Mouse (Mus musculus) embryonic facial prominence, embryonic 14.5 days (tissue): Measurements from ENCODE around the gene Slc22a6. TPM values are rescaled to one million over a fixed set of nuclear protein-coding genes. Genes with fewer than 3 reads are reported as not detected.

Experiments
- ATAC-seq: fragments of 200-750 bp; cut with Nextera tagmentation; 2 replicates; pipeline ENCODE4 v1.8.0; 2017; ENCODE audit warnings: low read depth, moderate number of reproducible peaks, moderate TSS enrichment
- DNase-seq: peaks from one replicate; pipeline ENCODE4 v3.0.0-alpha.2; 2015; ENCODE audit warnings: low spot score
- H3K27ac ChIP-seq: fragments of 300-500 bp; sonication (generic); replicated peaks from 2 replicates; pipeline ENCODE4 v1.5.1; 2014; ENCODE audit warnings: low read depth, mild to moderate bottlenecking, low read length, moderate library complexity
- H3K27me3 ChIP-seq: fragments of 300-500 bp; sonication (generic); replicated peaks from 2 replicates; pipeline ENCODE4 v1.6.1; 2014; ENCODE audit warnings: low read length; ENCODE audit not compliant: control insufficient read depth, insufficient read depth
- H3K36me3 ChIP-seq: fragments of 300-500 bp; sonication (generic); 2 replicates; pipeline ENCODE4 v1.6.1; 2014; ENCODE audit warnings: low read length, mixed read lengths; ENCODE audit not compliant: control insufficient read depth, insufficient read depth
- H3K4me1 ChIP-seq: fragments of 300-500 bp; sonication (generic); 2 replicates; pipeline ENCODE4 v1.6.1; 2014; ENCODE audit warnings: antibody characterized with exemption, low read length; ENCODE audit not compliant: control insufficient read depth, insufficient read depth
- H3K4me2 ChIP-seq: fragments of 300-500 bp; sonication (generic); 2 replicates; pipeline ENCODE4 v1.6.1; 2014; ENCODE audit warnings: low read depth, mild to moderate bottlenecking, low read length, moderate library complexity, mixed read lengths
- H3K4me3 ChIP-seq: fragments of 300-500 bp; sonication (generic); 2 replicates; pipeline ENCODE4 v1.5.1; 2014; ENCODE audit warnings: low read depth, mild to moderate bottlenecking, low read length
- H3K9ac ChIP-seq: fragments of 300-500 bp; sonication (generic); 2 replicates; pipeline ENCODE4 v1.6.1; 2014; ENCODE audit warnings: low read depth, mild to moderate bottlenecking, low read length, moderate library complexity, mixed read lengths
- H3K9me3 ChIP-seq: fragments of 300-500 bp; sonication (generic); 2 replicates; pipeline ENCODE4 v1.6.1; 2016; ENCODE audit warnings: low read length; ENCODE audit not compliant: control insufficient read depth
- WGBS: fragments of 180-500 bp; shearing (Covaris S2); extraction: QIAGEN DNeasy Blood & Tissue Kit; methylation state at CpG from one replicate; pipeline ENCODE4 v1.1.7; 2014; 5-methylcytosine and 5-hydroxymethylcytosine counted together
- polyA plus RNA-seq: library from polyadenylated mRNA; unstranded; fragments of >200 nt; fragmentation: Nextera tagmentation; extraction: Ambion mirVana; gene quantifications from 2 replicates; pipeline ENCODE4 v1.2.1, GENCODE M21; 2014

Slc22a6 gene
- polyA plus RNA-seq, 1 experiment from 2014 or later: 0.67 TPM

DNA sequence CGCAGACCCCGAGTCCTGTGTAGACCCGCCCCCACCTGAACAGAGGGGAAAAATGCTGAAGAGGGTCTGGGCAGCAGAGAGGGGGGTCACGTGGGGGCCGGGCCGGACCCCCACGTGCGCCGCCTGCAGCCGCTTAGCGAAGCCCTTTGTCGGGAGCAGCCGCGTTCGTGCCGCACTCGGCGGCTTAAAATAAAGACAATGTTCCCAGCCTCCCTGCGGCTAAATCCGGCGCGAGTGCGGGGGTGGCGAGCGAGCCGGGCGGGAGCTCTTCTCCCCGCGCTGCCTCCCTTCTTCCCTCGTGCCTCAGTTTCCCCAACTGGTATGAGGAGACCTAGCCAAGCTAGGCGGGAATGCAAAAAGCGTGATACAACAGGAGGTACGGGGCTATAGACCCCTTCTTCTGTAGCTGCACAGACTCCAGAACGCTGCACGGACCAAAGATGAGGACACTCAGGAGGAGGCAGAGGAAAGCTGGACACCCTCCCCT, 44.0 kb downstream of the Slc22a6 start:
- Histone ChIP-seq H3K9me3 (no peaks in the 10 kb centered on the region), H3K36me3 (no peaks in the 10 kb centered on the region), H3K27ac (no peak overlapping the region), H3K4me3 (peak overlapping the region; percentile 46), H3K4me2 (peak overlapping the region; percentile 95), H3K27me3 (no peaks in the 10 kb centered on the region), H3K4me1 (peaks cover 9% of the 10 kb centered on the region), H3K9ac (peak overlapping the region; percentile 65)
- DNase-seq (peak; percentile 52), ATAC-seq (peak; percentile 45; the same call in 1 of the 2 replicates)
- WGBS: under 1% methylated on average over 32 of the region's 35 CpGs

- H3K9ac ChIP-seq: peak overlapping the region; percentile 65
- peak overlapping the region; percentile 95 for H3K4me2 ChIP-seq
- peak overlapping the region; percentile 46 for H3K4me3 ChIP-seq
- H3K9me3 ChIP-seq: no peaks in the 10 kb centered on the region
- no peaks in the 10 kb centered on the region for H3K36me3 ChIP-seq
- WGBS: 3% methylated on average over 11 of the region's 11 CpGs
- DNase-seq (peak; percentile 63), ATAC-seq (no peak)
- H3K4me1 ChIP-seq: peaks cover 9% of the 10 kb centered on the region
- no peaks in the 10 kb centered on the region for H3K27me3 ChIP-seq
- H3K27ac ChIP-seq: no peak overlapping the region
Observed at GRCm38 (mm10) chr19:8662337-8662736, 44.5 kb downstream of the Slc22a6 start.

DNA sequence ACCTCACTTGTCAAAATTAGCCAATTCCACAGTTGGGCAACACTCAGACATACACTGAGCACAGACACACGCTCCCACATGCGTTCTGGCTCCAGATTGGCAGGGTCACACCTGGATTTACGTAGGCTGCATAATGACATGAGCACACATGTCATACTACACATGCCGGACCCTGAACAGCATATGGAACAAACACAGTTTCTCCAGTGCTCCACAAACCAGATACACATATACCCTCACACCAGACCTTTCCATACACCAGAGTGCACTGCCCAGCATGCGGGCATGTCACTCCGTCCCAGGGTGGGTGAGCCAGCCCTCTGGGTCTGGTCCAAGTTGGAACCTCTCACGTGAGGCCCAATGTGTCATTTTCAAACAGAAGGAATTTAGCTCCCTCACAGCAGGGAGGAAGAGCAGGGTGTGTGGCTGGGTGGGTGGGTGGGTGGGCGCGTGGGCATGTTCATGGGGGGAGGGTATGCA, 45.6 kb downstream of the Slc22a6 start, which contains the start of gene Chrm1:
TSS of gene Chrm1 (plus strand) at position 430 of the 480 bp plus-strand sequence.
- DNase-seq: no peak
- Histone ChIP-seq H3K27me3 (no peaks in the 10 kb centered on the region), H3K4me1 (peaks cover 9% of the 10 kb centered on the region), H3K36me3 (no peaks in the 10 kb centered on the region), H3K27ac (no peak within 1 kb of the TSS), H3K9ac (peak within 1 kb of the TSS; percentile 37), H3K4me3 (peak within 1 kb of the TSS; percentile 46), H3K4me2 (peak within 1 kb of the TSS; percentile 95), H3K9me3 (no peaks in the 10 kb centered on the region)
- peak; percentile 2; the same call in 1 of the 2 replicates for ATAC-seq
- 60% methylated on average over 9 of the region's 9 CpGs for WGBS

DNA sequence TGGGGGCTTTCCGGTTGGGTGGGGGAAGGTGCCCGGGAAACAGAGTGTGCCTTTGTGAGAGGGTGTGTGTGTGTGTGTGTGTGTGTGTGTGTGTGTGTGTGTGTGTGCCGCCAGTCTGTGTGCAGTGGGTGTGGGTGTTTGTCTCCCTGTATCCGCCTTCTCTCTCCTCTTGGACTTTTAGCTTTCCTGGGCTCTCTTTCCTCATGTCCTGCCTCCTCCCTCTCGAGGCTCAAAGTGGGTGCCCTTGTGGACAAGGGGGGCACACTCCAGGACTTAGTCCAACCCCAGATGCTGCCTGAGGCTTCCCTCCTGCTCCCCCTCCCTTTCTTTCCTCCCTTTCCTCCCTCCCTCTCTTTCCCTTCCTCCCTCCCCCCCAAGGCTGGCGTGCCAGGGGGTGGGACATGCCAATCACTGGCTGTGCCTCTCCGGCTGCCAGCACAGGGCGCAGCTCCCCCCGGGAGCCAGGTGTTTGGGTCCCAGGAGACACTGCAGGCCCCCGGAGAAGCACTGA, 46.1 kb downstream of the Slc22a6 start:
- H3K9me3 ChIP-seq: no peaks in the 10 kb centered on the region
- peak overlapping the region; percentile 20 for H3K4me3 ChIP-seq
- peaks cover 9% of the 10 kb centered on the region for H3K4me1 ChIP-seq
- H3K27ac ChIP-seq: no peak overlapping the region
- peak overlapping the region; percentile 37 for H3K9ac ChIP-seq
- ATAC-seq (0 out of 2 replicates have a peak, but pooled peaks have one; percentile 19), DNase-seq (no peak)
- H3K27me3 ChIP-seq: no peaks in the 10 kb centered on the region
- H3K4me2 ChIP-seq: peak overlapping the region; percentile 43
- no peaks in the 10 kb centered on the region for H3K36me3 ChIP-seq
- 26% methylated on average over 9 of the region's 10 CpGs for WGBS

DNA sequence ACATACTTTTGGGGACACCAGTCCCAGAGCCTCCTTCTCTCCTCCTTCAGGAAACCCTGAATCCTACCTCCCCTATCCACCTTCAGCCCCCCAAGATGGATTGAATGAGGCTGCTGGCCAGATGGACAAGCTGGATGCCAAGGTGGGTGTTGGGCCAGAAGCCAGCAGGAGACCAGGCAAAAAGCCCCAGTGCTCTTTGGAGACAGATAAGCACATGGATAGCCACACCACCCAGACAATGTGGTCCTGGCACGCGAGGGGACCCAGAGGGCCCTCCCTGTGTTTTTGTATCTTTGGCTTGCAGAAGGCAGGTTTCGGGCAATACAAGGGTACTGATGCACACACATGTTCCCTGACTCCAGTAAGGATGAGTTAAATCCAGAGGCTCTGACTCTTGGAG, 47.0 kb downstream of the Slc22a6 start:
- Histone ChIP-seq H3K9ac (no peak overlapping the region), H3K4me1 (peaks cover 9% of the 10 kb centered on the region), H3K27me3 (no peaks in the 10 kb centered on the region), H3K9me3 (no peaks in the 10 kb centered on the region), H3K4me3 (no peak overlapping the region), H3K4me2 (no peak overlapping the region), H3K27ac (no peak overlapping the region), H3K36me3 (no peaks in the 10 kb centered on the region)
- DNase-seq: no peak
- no peak for ATAC-seq
- 89% methylated on average over 3 of the region's 3 CpGs for WGBS

DNA sequence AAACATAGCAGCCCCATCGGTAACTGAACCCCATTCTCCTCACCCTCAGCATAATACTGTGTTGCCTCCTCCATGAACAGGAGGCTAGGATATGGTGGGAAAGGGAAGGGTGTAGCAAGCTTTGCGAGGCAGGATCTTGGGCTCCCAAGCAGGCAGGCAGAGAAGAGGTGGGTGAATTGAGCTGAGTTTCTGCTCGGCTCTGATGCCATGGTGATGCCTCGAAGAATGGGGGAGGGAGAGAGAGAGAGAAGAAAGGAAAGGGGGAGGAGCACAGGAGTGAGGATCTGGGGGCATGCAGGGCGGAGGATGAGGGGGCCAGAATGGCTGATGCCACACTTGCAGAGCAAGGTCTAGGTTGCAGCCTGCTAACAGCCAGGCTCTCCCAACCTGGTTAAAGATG, 47.9 kb downstream of the Slc22a6 start:
- no peak overlapping the region for H3K27ac ChIP-seq
- H3K27me3 ChIP-seq: no peaks in the 10 kb centered on the region
- DNase-seq (no peak), ATAC-seq (no peak)
- H3K4me1 ChIP-seq: peaks cover 9% of the 10 kb centered on the region
- no peaks in the 10 kb centered on the region for H3K9me3 ChIP-seq
- H3K36me3 ChIP-seq: no peaks in the 10 kb centered on the region
- no peak overlapping the region for H3K9ac ChIP-seq
- H3K4me3 ChIP-seq: no peak overlapping the region
- 68% methylated on average over 5 of the region's 5 CpGs for WGBS
- no peak overlapping the region for H3K4me2 ChIP-seq

- no peak overlapping the region for H3K27ac ChIP-seq
- 89% methylated on average over 3 of the region's 3 CpGs for WGBS
- no peak overlapping the region for H3K4me2 ChIP-seq
- no peak overlapping the region for H3K9ac ChIP-seq
- no peaks in the 10 kb centered on the region for H3K36me3 ChIP-seq
- no peak overlapping the region for H3K4me3 ChIP-seq
- no peaks in the 10 kb centered on the region for H3K9me3 ChIP-seq
- ATAC-seq (no peak), DNase-seq (no peak)
- H3K4me1 ChIP-seq: no peaks in the 10 kb centered on the region
- no peaks in the 10 kb centered on the region for H3K27me3 ChIP-seq
Observed at GRCm38 (mm10) chr19:8672859-8673258, 55.0 kb downstream of the Slc22a6 start.

DNA sequence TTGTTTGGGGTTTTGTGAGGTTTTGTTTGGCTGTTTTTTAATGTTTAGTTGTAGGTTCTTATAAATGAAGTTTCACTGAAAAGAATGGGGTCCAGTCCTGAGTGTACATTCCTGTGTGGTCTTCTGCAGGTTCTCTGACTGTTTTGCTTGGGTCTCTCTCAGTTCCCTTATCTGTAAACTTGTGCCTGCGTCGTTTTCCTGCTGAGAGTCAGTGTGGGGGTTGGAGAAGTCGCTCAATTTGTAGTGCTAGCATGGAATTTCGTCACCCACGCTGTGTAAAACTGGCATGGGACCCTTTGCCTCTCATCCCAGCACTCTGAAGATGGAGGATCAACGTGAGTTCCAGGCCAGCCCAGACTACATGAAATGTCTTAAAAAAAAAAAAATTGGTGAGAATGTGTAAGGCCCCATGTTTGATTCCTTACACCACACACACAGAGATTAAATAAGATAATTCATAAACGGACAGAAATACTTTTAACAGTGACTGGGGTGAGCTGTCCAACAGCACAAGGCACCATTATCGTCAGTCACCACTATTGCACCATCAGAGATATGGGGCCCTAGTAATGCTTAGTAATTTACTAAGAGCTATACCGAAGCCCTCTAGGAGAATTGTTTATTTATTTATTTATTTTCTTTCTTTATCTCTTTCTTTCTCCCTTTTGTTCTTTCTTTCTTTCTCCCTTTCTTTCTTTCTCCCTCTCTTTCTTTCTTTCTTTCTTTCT, 55.7 kb downstream of the Slc22a6 start:
- Histone ChIP-seq H3K4me3 (no peak overlapping the region), H3K36me3 (no peaks in the 10 kb centered on the region), H3K9ac (no peak overlapping the region), H3K27me3 (no peaks in the 10 kb centered on the region), H3K4me2 (no peak overlapping the region), H3K9me3 (no peaks in the 10 kb centered on the region), H3K27ac (no peak overlapping the region), H3K4me1 (no peaks in the 10 kb centered on the region)
- 67% methylated on average over 9 of the region's 9 CpGs for WGBS
- no peak for DNase-seq
- no peak for ATAC-seq
